Mouse (Mus musculus) right cerebral cortex, postnatal 14 days (tissue): ENCODE data around the gene Itpr1.

Experiments used
- DNase-seq: peaks from one replicate; pipeline ENCODE4 v3.0.0; 2022

Itpr1 gene

GRCm38 (mm10) chr6:108212881-108213295, at the start of gene Itpr1:
TSS of gene Itpr1 (plus strand) at chr6:108213096.
- peak; percentile 97 for DNase-seq

DNA sequence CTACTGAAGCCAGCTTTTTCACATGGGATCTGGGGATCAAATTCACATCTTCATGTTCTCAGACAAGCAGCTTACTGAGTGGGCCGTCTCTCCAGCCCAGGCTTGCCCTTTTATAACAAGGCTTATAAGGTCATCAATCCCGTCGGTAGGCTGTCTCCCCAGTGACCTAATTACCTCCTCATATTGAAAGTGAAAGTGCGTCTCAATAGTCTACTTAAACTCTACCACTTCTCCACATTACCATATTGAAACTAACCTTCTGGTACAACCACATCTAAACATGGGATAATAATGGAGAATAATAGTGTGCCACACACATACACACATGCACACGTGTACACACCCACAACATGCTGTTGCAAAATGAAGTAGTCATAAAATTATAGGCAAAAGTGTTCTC, 48.0 kb upstream of the Itpr1 start:
- DNase-seq, result no peak

DNA sequence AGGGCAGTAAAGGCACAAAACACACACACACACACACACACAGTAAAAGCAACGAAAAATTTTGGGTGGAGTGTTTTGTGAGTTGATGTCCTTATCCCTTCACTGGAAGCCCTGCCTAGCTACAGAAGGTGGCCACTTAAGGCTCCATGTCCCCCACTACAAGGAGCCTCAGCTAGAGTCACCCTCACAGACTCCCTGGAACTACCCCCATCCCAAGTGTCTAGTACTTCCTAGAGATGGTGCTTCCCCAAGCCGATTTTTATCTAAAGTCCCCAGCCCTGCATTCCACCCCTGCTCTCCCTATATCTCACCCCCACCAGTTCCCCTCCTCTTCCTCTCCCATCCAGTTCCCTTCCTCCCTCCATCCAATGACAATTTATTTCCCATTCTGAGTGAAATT, 47.3 kb upstream of the Itpr1 start:
- no peak for DNase-seq

DNA sequence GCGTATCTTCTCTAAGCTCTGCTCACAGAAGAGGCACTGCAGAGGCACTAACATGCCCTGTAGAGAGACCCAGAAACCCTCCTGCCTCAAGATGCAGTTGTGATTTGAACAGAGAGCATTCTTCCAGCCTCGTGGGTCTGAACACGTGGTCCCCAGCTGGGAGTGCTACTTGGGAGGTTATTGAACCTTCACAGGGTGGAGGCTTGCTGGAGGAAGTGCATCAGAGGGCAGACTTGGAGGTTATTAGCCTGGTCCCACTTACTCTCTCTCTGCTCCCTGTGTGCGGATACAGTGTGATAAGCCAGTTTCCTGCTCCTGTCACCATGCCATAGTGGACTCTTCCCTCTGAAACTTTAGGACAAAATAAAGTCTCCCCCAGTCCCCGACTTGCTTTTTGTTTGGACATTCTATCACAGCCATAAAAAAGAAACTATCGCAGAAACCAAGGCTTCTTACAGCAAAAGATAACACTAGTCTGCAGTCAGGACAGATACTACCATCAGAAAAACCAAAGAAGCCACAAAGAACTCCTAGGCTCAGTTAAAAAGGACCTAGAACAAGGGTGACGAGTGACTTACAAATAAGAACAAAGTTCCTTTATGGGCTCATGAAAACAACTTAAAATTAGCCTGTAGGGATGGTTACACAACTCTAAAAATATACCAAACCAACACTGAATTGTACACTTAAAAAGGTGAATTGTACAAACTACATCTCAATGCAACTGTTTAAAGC, 44.8 kb upstream of the Itpr1 start:
- no peak for DNase-seq

GRCm38 (mm10) chr6:108168723-108169122, 44.2 kb upstream of the Itpr1 start:
- no peak for DNase-seq

GRCm38 (mm10) chr6:108169466-108169865, 43.4 kb upstream of the Itpr1 start:
- no peak for DNase-seq

DNA sequence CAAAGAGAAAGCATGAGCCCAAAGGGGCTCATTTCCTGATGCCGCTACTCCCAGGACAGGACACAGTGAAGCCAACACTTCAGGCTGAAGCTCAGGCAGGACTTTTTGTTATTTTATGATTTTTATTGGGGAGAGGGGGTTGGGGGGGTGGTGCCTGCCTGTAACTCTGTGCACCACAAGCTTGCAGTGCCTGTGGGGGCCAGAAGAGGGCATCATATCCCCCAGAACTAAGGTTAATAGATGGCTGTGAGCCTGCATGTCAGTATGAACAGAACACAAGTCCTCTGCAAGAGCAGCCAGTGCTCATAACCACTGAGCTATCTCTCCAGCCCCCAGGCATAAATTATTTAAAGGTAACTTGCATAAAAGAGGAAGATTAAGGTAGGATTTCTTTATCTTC, 40.7 kb upstream of the Itpr1 start:
- DNase-seq, result no peak

DNA sequence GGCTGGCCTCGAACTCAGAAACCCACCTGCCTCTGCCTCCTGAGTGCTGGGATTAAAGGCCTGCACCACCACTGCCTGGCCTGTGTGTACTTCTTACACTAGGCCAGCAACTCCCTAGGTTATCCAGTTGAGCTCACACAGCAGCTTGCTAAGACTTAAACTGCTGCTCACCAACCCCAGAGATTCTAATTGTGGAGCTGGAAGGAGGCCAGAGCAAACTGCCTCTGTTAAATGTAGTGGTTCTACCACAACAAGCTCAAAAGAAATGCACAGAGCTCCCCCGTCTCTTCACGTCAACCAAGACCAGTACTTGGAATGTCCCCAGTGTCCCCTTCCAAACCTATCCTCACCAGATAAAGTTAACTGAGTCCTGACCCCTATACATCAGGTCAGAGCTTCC, 38.7 kb upstream of the Itpr1 start:
- peak; percentile 26 for DNase-seq

GRCm38 (mm10) chr6:108179087-108179486, 33.8 kb upstream of the Itpr1 start:
- no peak for DNase-seq

GRCm38 (mm10) chr6:108184847-108185684, 27.8 kb upstream of the Itpr1 start, which contains the start of gene Sumf1:
TSS of gene Sumf1 (minus strand) at chr6:108185582.
- DNase-seq, result peak; percentile 92

GRCm38 (mm10) chr6:108185685-108186009, 27.2 kb upstream of the Itpr1 start:
- DNase-seq, result no peak

- DNase-seq, result no peak
These were observed 22.2 kb upstream of the Itpr1 start for GRCm38 (mm10) chr6:108190690-108191089.

GRCm38 (mm10) chr6:108192632-108193031, 20.3 kb upstream of the Itpr1 start:
- no peak for DNase-seq

- DNase-seq, result no peak
These were observed 16.2 kb upstream of the Itpr1 start for GRCm38 (mm10) chr6:108196665-108197064.

DNA sequence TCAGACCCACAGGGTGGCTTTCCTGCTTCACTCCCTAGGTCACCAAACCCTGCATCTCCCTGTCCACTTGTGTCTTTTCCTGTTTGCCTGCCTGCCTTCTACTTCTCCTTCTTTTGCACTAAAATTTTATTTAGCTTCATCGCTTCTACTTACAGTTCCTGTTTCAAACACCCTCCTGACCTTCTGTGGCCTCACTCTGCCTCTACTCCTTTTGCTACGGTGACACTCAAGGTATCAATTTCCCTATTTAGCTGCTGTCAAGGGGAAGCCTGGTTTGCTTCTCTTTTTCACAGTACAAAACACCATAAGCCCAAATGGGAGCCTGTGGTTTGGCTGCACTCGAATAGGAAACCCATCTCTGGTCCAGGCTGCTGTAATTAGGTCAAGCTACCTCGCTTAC, 15.8 kb upstream of the Itpr1 start:
- no peak for DNase-seq

DNA sequence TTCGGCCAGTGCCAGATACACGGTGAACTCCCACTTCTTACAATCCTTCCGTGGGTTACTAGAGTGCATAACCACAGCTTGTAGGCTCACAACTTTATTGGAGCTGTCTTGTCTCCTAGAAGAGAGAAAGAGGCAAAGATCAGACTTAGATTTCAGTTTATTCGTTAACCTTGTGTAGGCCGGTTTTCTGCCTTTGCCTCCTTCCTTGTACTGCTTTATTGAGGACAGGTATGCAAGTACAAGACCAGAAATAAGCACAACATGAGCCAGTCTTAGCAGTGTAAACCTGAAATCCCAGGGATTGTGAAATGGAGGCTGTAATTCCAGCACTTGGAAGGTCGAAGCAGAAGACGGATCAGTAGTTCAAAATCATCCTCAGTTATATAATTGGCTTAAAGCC, 14.6 kb upstream of the Itpr1 start:
- DNase-seq, result no peak

DNA sequence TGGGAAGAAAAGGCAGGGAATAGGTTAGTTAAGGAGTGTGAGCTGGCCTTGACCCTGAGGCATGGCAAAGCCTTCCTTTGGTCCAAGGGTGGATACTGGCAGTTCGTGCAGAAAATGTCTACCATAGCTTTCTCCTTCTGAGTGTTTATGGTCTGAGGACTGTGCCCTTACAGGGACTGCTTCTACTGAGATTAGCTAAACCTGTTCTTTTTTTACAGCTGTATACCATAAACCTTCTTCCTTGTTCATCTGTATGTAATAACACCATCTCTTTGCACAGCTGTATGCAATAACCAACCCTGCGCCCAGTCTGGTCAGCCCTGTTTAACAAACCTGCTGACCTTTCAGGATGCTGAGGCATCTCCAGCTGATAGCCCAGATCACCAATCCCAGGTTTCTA, 8.6 kb upstream of the Itpr1 start:
- no peak for DNase-seq

- no peak for DNase-seq
These were observed 6.8 kb upstream of the Itpr1 start for GRCm38 (mm10) chr6:108206145-108206544.

- DNase-seq, result no peak
These were observed 5.9 kb upstream of the Itpr1 start for GRCm38 (mm10) chr6:108206914-108207566.

- no peak for DNase-seq
These were observed 708 bp upstream of the Itpr1 start for GRCm38 (mm10) chr6:108211896-108212880.

- DNase-seq, result peak; percentile 33
These were observed 791 bp downstream of the Itpr1 start for GRCm38 (mm10) chr6:108213481-108214293.
